Mouse (Mus musculus): ENCODE measurements around the gene Setd3. TPM values are rescaled to one million over a fixed set of nuclear protein-coding genes. Genes with fewer than 3 reads are reported as not detected.

The Setd3 gene
- total and polyA plus RNA-seq, 3 experiments, result 40.1 to 59.9 TPM; not detected in 1

DNA sequence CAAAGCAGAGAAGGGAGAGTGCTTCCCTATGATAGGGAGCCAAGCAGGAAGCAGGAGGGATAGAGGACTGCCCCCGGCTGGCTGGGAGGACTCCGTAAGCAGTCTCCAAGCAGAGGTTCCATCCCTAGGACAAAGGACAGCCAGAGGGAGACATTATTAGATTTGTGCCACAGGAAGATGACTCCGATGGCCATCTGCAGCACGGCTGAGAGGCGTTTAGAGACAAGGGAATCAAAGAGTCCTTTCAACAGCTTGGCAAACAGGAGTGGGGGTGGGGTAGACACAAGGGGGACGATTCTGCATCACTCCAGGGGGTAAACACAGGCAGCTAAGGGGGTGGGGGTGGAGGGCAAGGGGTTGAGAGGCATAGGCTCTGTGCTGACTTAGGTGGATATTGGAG is 115.1 kb downstream of the Setd3 start:
- Histone ChIP-seq H3K79me2 (ENCODE audit: control insufficient read depth, insufficient read depth, low read length, poor library complexity) (no peaks in the 10 kb centered on the region), H3K36me3 (ENCODE audit: control insufficient read depth in 1 of 2, insufficient read depth in 2 of 2, low read length in 2 of 2) (no peaks in the 10 kb centered on the region), H3K4me1 (ENCODE audit: control insufficient read depth in 1 of 2, insufficient read depth in 2 of 2, low read length in 2 of 2) (no peaks in the 10 kb centered on the region), H3K27ac (ENCODE audit: control insufficient read depth, low read depth, low read length) (no peak overlapping the region), H3K9ac (ENCODE audit: control insufficient read depth, low read depth, low read length, poor library complexity, severe bottlenecking) (no peak overlapping the region), H3K4me3 (ENCODE audit: control insufficient read depth in 1 of 2, insufficient read depth in 1 of 2, low read depth in 2 of 2, low read length in 2 of 2) (no peak overlapping the region), H3K27me3 (ENCODE audit: control insufficient read depth in 1 of 2, insufficient read depth in 2 of 2, low read length in 2 of 2) (no peaks in the 10 kb centered on the region), H3K9me3 (replicated peaks; ENCODE audit: insufficient read depth, low read length) (no peaks in the 10 kb centered on the region)
- no peak for DNase-seq (ENCODE audit: low read depth, low spot score)
- TF ChIP-seq CHD2 (IDR thresholded peaks at IDR 0.05; ENCODE audit: low read length) (no peak), GATA1 (IDR thresholded peaks at IDR 0.05; ENCODE audit: low read depth, low read length) (no peak), ZMIZ1 (IDR thresholded peaks at IDR 0.05; ENCODE audit: low read depth, low read length) (no peak), USF2 (IDR thresholded peaks at IDR 0.05; ENCODE audit: borderline replicate concordance in 1 of 2, insufficient read depth in 1 of 2, low read depth in 1 of 2, low read length in 2 of 2) (no peak), SIN3A (IDR thresholded peaks at IDR 0.05; ENCODE audit: low read length) (no peak), SMC3 (IDR thresholded peaks at IDR 0.05; ENCODE audit: low read depth, low read length) (no peak), ZNF384 (IDR thresholded peaks at IDR 0.05; ENCODE audit: low read depth, low read length) (no peak), CHD1 (IDR thresholded peaks at IDR 0.05; ENCODE audit: low read depth, low read length) (no peak), ZKSCAN1 (IDR thresholded peaks at IDR 0.05; ENCODE audit: low read depth, low read length) (no peak), GABPA (IDR thresholded peaks at IDR 0.05; ENCODE audit: low read depth, low read length) (no peak), POLR2A (IDR thresholded peaks at IDR 0.05; ENCODE audit: control insufficient read depth in 1 of 2, insufficient read depth in 1 of 2, low read depth in 1 of 2, low read length in 2 of 2, poor library complexity in 1 of 2) (no peak), TCF12 (IDR thresholded peaks at IDR 0.05; ENCODE audit: low read depth, low read length) (no peak), NRF1 (IDR thresholded peaks at IDR 0.05; ENCODE audit: insufficient read depth, low read depth, low read length, poor library complexity, severe bottlenecking) (no peak), POLR2AphosphoS5 (IDR thresholded peaks at IDR 0.05; ENCODE audit: borderline replicate concordance, low read depth, low read length) (no peak), RCOR1 (IDR thresholded peaks at IDR 0.05; ENCODE audit: low read depth, low read length) (no peak), USF1 (IDR thresholded peaks at IDR 0.05; ENCODE audit: low read depth, low read length) (no peak), ZC3H11A (IDR thresholded peaks at IDR 0.05; ENCODE audit: low read depth, low read length) (no peak), KAT2A (conservative IDR thresholded peaks at IDR 0.05; ENCODE audit: low read depth, low read length) (no peak)

DNA sequence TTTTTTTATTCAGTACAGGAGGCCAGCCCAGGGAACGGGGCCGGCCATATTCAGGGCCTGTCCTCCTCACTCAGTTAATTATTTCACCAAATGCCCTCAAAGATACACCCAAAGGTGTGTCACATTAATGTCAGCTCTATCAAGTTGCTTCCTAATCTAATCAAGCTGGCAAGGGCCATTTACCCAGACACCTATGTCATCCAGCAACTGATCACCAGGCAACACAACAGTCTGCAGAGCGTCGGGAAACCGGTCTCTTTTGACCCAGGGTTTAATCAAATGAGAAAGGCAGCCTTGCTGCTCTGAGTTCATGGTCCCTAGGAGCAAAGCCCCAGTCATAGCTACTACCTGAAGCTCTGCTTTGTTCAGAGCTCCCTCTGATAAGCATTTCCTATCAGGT is 117.0 kb downstream of the Setd3 start:
- DNase-seq (ENCODE audit: low read depth, low spot score), result no peak
- no peaks in the 10 kb centered on the region for H3K79me2 ChIP-seq (ENCODE audit: control insufficient read depth, insufficient read depth, low read length, poor library complexity)
- H3K4me1 ChIP-seq (ENCODE audit: control insufficient read depth in 1 of 2, insufficient read depth in 2 of 2, low read length in 2 of 2), result no peaks in the 10 kb centered on the region
- no peaks in the 10 kb centered on the region for H3K27me3 ChIP-seq (ENCODE audit: control insufficient read depth in 1 of 2, insufficient read depth in 2 of 2, low read length in 2 of 2)
- TF ChIP-seq SIN3A (IDR thresholded peaks at IDR 0.05; ENCODE audit: low read length), result no peak
- no peaks in the 10 kb centered on the region for H3K36me3 ChIP-seq (ENCODE audit: control insufficient read depth in 1 of 2, insufficient read depth in 2 of 2, low read length in 2 of 2)
- H3K27ac ChIP-seq (ENCODE audit: control insufficient read depth, low read depth, low read length), result no peak overlapping the region
- no peak overlapping the region for H3K4me3 ChIP-seq (ENCODE audit: control insufficient read depth in 1 of 2, insufficient read depth in 1 of 2, low read depth in 2 of 2, low read length in 2 of 2)
- H3K9ac ChIP-seq (ENCODE audit: control insufficient read depth, low read depth, low read length, poor library complexity, severe bottlenecking), result no peak overlapping the region
- no peaks in the 10 kb centered on the region for H3K9me3 ChIP-seq (replicated peaks; ENCODE audit: insufficient read depth, low read length)

Data from MEL (cell line).